Mouse (Mus musculus) intestine, embryonic 16.5 days (tissue): ENCODE measurements around the gene Fto. TPM values are rescaled to one million over a fixed set of nuclear protein-coding genes. Genes with fewer than 3 reads are reported as not detected.

Experiments used
- ATAC-seq: fragments of 200-750 bp; cut with Nextera tagmentation; 2 replicates; pipeline ENCODE4 v1.8.0; 2017; ENCODE audit warnings: moderate TSS enrichment, moderate library complexity
- H3K27ac ChIP-seq: fragments of 300-500 bp; sonication (generic); 2 replicates; pipeline ENCODE4 v1.5.1; 2014; ENCODE audit warnings: mild to moderate bottlenecking, low read length
- H3K27me3 ChIP-seq: fragments of 300-500 bp; sonication (generic); replicated peaks from 2 replicates; pipeline ENCODE4 v1.6.1; 2014; ENCODE audit warnings: low read length, control low read depth, mixed read lengths; ENCODE audit not compliant: control insufficient read depth, insufficient read depth
- H3K36me3 ChIP-seq: fragments of 300-500 bp; sonication (generic); 2 replicates; pipeline ENCODE4 v1.6.1; 2014; ENCODE audit warnings: low read length, control low read depth; ENCODE audit not compliant: control insufficient read depth, insufficient read depth
- H3K4me1 ChIP-seq: fragments of 300-500 bp; sonication (generic); 2 replicates; pipeline ENCODE4 v1.6.1; 2014; ENCODE audit warnings: low read length, control low read depth, mixed read lengths; ENCODE audit not compliant: control insufficient read depth, insufficient read depth
- H3K4me2 ChIP-seq: fragments of 300-500 bp; sonication (generic); 2 replicates; pipeline ENCODE4 v1.6.1; 2014; ENCODE audit warnings: low read depth, low read length, control low read depth
- H3K4me3 ChIP-seq: fragments of 300-500 bp; sonication (generic); 2 replicates; pipeline ENCODE4 v1.5.1; 2014; ENCODE audit warnings: mild to moderate bottlenecking, low read length
- H3K9ac ChIP-seq: fragments of 300-500 bp; sonication (generic); 2 replicates; pipeline ENCODE4 v1.6.1; 2014; ENCODE audit warnings: low read depth, low read length
- H3K9me3 ChIP-seq: fragments of 300-500 bp; sonication (generic); 2 replicates; pipeline ENCODE4 v1.6.1; 2016; ENCODE audit warnings: low read length, control low read depth; ENCODE audit not compliant: control insufficient read depth
- WGBS: fragments of 180-500 bp; shearing (Covaris S2); extraction: QIAGEN DNeasy Blood & Tissue Kit; methylation state at CpG from one replicate; pipeline ENCODE4 v1.1.7; 2014; 5-methylcytosine and 5-hydroxymethylcytosine counted together
- polyA plus RNA-seq: library from polyadenylated mRNA; unstranded; fragments of >200 nt; fragmentation: Nextera tagmentation; extraction: Ambion mirVana; gene quantifications from 2 replicates; pipeline ENCODE4 v1.2.1, GENCODE M21; 2015

The Fto gene
- polyA plus RNA-seq, 1 experiment from 2014 or later, result 58.1 TPM

GRCm38 (mm10) chr8:91676928-91677327, 363.6 kb downstream of the Fto start:
- WGBS, result 80% methylated on average over 3 of the region's 3 CpGs
- Histone ChIP-seq H3K36me3 (no peaks in the 10 kb centered on the region), H3K9me3 (no peaks in the 10 kb centered on the region), H3K9ac (no peak overlapping the region), H3K4me3 (no peak overlapping the region), H3K27ac (no peak overlapping the region), H3K4me2 (no peak overlapping the region), H3K27me3 (no peaks in the 10 kb centered on the region), H3K4me1 (no peaks in the 10 kb centered on the region)
- no peak for ATAC-seq

- Histone ChIP-seq H3K36me3 (no peaks in the 10 kb centered on the region), H3K27ac (no peak overlapping the region), H3K9me3 (no peaks in the 10 kb centered on the region), H3K4me3 (no peak overlapping the region), H3K4me1 (no peaks in the 10 kb centered on the region), H3K27me3 (no peaks in the 10 kb centered on the region), H3K4me2 (no peak overlapping the region), H3K9ac (no peak overlapping the region)
- WGBS, result 45% methylated on average over 15 of the region's 15 CpGs
- ATAC-seq, result no peak
Observed at GRCm38 (mm10) chr8:91679451-91679850, 366.1 kb downstream of the Fto start.

GRCm38 (mm10) chr8:91680125-91680524, 366.8 kb downstream of the Fto start:
- no peak for ATAC-seq
- WGBS, result 73% methylated on average over 5 of the region's 5 CpGs
- Histone ChIP-seq H3K4me2 (no peak overlapping the region), H3K9ac (no peak overlapping the region), H3K27ac (no peak overlapping the region), H3K9me3 (no peaks in the 10 kb centered on the region), H3K27me3 (no peaks in the 10 kb centered on the region), H3K36me3 (no peaks in the 10 kb centered on the region), H3K4me3 (no peak overlapping the region), H3K4me1 (no peaks in the 10 kb centered on the region)

- WGBS, result 73% methylated on average over 6 of the region's 6 CpGs
Observed at GRCm38 (mm10) chr8:91684596-91685317, 371.4 kb downstream of the Fto start.

GRCm38 (mm10) chr8:91685408-91685807, 372.1 kb downstream of the Fto start:
- no peak overlapping the region for H3K9ac ChIP-seq
- 58% methylated on average over 3 of the region's 3 CpGs for whole genome bisulfite sequencing
- H3K27ac ChIP-seq, result no peak overlapping the region
- no peaks in the 10 kb centered on the region for H3K9me3 ChIP-seq
- H3K4me1 ChIP-seq, result no peaks in the 10 kb centered on the region
- H3K4me2 ChIP-seq, result no peak overlapping the region
- no peak for ATAC-seq
- H3K27me3 ChIP-seq, result no peaks in the 10 kb centered on the region
- H3K4me3 ChIP-seq, result no peak overlapping the region
- H3K36me3 ChIP-seq, result no peaks in the 10 kb centered on the region

More at GRCm38 (mm10) chr8:91684596-91685317, 371.4 kb downstream of the Fto start:
- H3K27me3 ChIP-seq, result no peaks in the 10 kb centered on the region
- no peaks in the 10 kb centered on the region for H3K36me3 ChIP-seq
- H3K4me1 ChIP-seq, result no peaks in the 10 kb centered on the region
- no peak for ATAC-seq
- no peak overlapping the region for H3K4me2 ChIP-seq
- no peak overlapping the region for H3K9ac ChIP-seq
- H3K9me3 ChIP-seq, result no peaks in the 10 kb centered on the region
- no peak overlapping the region for H3K4me3 ChIP-seq
- H3K27ac ChIP-seq, result no peak overlapping the region

GRCm38 (mm10) chr8:91692056-91692721, 378.9 kb downstream of the Fto start:
- 23% methylated on average over 15 of the region's 15 CpGs for WGBS
- Histone ChIP-seq H3K27me3 (no peaks in the 10 kb centered on the region), H3K4me3 (no peak overlapping the region), H3K4me1 (no peaks in the 10 kb centered on the region), H3K4me2 (no peak overlapping the region), H3K9me3 (no peaks in the 10 kb centered on the region), H3K36me3 (no peaks in the 10 kb centered on the region), H3K27ac (no peak overlapping the region), H3K9ac (no peak overlapping the region)
- ATAC-seq, result no peak

GRCm38 (mm10) chr8:91706533-91706932, 393.2 kb downstream of the Fto start:
- no peaks in the 10 kb centered on the region for H3K4me1 ChIP-seq
- H3K27me3 ChIP-seq, result peaks cover 7% of the 10 kb centered on the region
- ATAC-seq, result no peak
- no peaks in the 10 kb centered on the region for H3K36me3 ChIP-seq
- no peak overlapping the region for H3K27ac ChIP-seq
- no peaks in the 10 kb centered on the region for H3K9me3 ChIP-seq
- no peak overlapping the region for H3K4me3 ChIP-seq
- no peak overlapping the region for H3K9ac ChIP-seq
- no peak overlapping the region for H3K4me2 ChIP-seq
- 60% methylated on average over 5 of the region's 5 CpGs for WGBS

GRCm38 (mm10) chr8:91708661-91709060, 395.3 kb downstream of the Fto start:
- 67% methylated on average over 7 of the region's 7 CpGs for WGBS
- no peaks in the 10 kb centered on the region for H3K9me3 ChIP-seq
- no peak overlapping the region for H3K4me3 ChIP-seq
- peaks cover 3% of the 10 kb centered on the region; the same call in 1 of the 2 replicates for H3K4me1 ChIP-seq
- peaks cover 7% of the 10 kb centered on the region for H3K27me3 ChIP-seq
- H3K36me3 ChIP-seq, result no peaks in the 10 kb centered on the region
- no peak overlapping the region for H3K4me2 ChIP-seq
- no peak overlapping the region for H3K9ac ChIP-seq
- H3K27ac ChIP-seq, result no peak overlapping the region
- ATAC-seq, result no peak

- H3K36me3 ChIP-seq, result no peaks in the 10 kb centered on the region
- H3K27me3 ChIP-seq, result peaks cover 7% of the 10 kb centered on the region
- WGBS, result 25% methylated on average over 7 of the region's 7 CpGs
- peaks cover 5% of the 10 kb centered on the region; the same call in 1 of the 2 replicates for H3K4me1 ChIP-seq
- no peaks in the 10 kb centered on the region for H3K9me3 ChIP-seq
- no peak overlapping the region for H3K27ac ChIP-seq
- no peak overlapping the region for H3K4me3 ChIP-seq
- no peak overlapping the region for H3K4me2 ChIP-seq
- H3K9ac ChIP-seq, result no peak overlapping the region
- no peak for ATAC-seq
Observed at GRCm38 (mm10) chr8:91709768-91710167, 396.4 kb downstream of the Fto start.
